Mouse (Mus musculus): Measurements from ENCODE around the gene Enah. TPM values are rescaled to one million over a fixed set of nuclear protein-coding genes. Genes with fewer than 3 reads are reported as not detected.

Gene Enah
- polyA plus RNA-seq, 1 experiment = 7.2 TPM

GRCm38 (mm10) chr1:182020831-182021460 lies 1.2 kb upstream of the Enah start:
- H3K36me3 ChIP-seq (ENCODE audit: control insufficient read depth, insufficient read depth, low read length) = no peaks in the 10 kb centered on the region
- TF ChIP-seq CTCF (IDR thresholded peaks at IDR 0.05; ENCODE audit: borderline replicate concordance, control insufficient read depth, extremely low read depth, insufficient read depth, low read length, poor library complexity) (no peak), POLR2A (IDR thresholded peaks at IDR 0.05; ENCODE audit: control insufficient read depth, extremely low read depth, insufficient read depth, low read length, poor library complexity) (no peak)
- WGBS = 39% methylated on average over 11 of the region's 11 CpGs
- H3K27me3 ChIP-seq (ENCODE audit: control insufficient read depth, insufficient read depth, low read length) = peaks cover 14% of the 10 kb centered on the region; the same call in 1 of the 2 replicates
- no peak for DNase-seq
- H3K4me3 ChIP-seq (ENCODE audit: control insufficient read depth, insufficient read depth, low read length) = no peak overlapping the region
- no peak overlapping the region for H3K27ac ChIP-seq (ENCODE audit: control insufficient read depth, insufficient read depth, low read length)
- peaks cover 9% of the 10 kb centered on the region for H3K4me1 ChIP-seq (replicated peaks; ENCODE audit: control insufficient read depth, insufficient read depth, low read length)

GRCm38 (mm10) chr1:182019266-182019925 lies 394 bp downstream of the Enah start:
- Histone ChIP-seq H3K27ac (ENCODE audit: control insufficient read depth, insufficient read depth, low read length) (no peak overlapping the region), H3K36me3 (ENCODE audit: control insufficient read depth, insufficient read depth, low read length) (no peaks in the 10 kb centered on the region), H3K4me3 (ENCODE audit: control insufficient read depth, insufficient read depth, low read length) (peak overlapping the region; percentile 40), H3K4me1 (replicated peaks; ENCODE audit: control insufficient read depth, insufficient read depth, low read length) (peaks cover 9% of the 10 kb centered on the region), H3K27me3 (ENCODE audit: control insufficient read depth, insufficient read depth, low read length) (peaks cover 14% of the 10 kb centered on the region; the same call in 1 of the 2 replicates)
- under 1% methylated on average over 82 of the region's 104 CpGs for WGBS
- DNase-seq = peak; percentile 23
- no peak for TF ChIP-seq CTCF (IDR thresholded peaks at IDR 0.05; ENCODE audit: borderline replicate concordance, control insufficient read depth, extremely low read depth, insufficient read depth, low read length, poor library complexity)
- no peak for TF ChIP-seq POLR2A (IDR thresholded peaks at IDR 0.05; ENCODE audit: control insufficient read depth, extremely low read depth, insufficient read depth, low read length, poor library complexity)

GRCm38 (mm10) chr1:182018397-182019265 lies 1.2 kb downstream of the Enah start:
- peak overlapping the region; percentile 40 for H3K4me3 ChIP-seq (ENCODE audit: control insufficient read depth, insufficient read depth, low read length)
- H3K27ac ChIP-seq (ENCODE audit: control insufficient read depth, insufficient read depth, low read length) = no peak overlapping the region
- H3K4me1 ChIP-seq (replicated peaks; ENCODE audit: control insufficient read depth, insufficient read depth, low read length) = peaks cover 9% of the 10 kb centered on the region
- no peaks in the 10 kb centered on the region for H3K36me3 ChIP-seq (ENCODE audit: control insufficient read depth, insufficient read depth, low read length)
- WGBS = 8% methylated on average over 29 of the region's 29 CpGs
- no peak for DNase-seq
- peaks cover 14% of the 10 kb centered on the region; the same call in 1 of the 2 replicates for H3K27me3 ChIP-seq (ENCODE audit: control insufficient read depth, insufficient read depth, low read length)
- no peak for TF ChIP-seq POLR2A (IDR thresholded peaks at IDR 0.05; ENCODE audit: control insufficient read depth, extremely low read depth, insufficient read depth, low read length, poor library complexity)
- no peak for TF ChIP-seq CTCF (IDR thresholded peaks at IDR 0.05; ENCODE audit: borderline replicate concordance, control insufficient read depth, extremely low read depth, insufficient read depth, low read length, poor library complexity)

- TF ChIP-seq CTCF (IDR thresholded peaks at IDR 0.05; ENCODE audit: borderline replicate concordance, control insufficient read depth, extremely low read depth, insufficient read depth, low read length, poor library complexity) = no peak
- TF ChIP-seq POLR2A (IDR thresholded peaks at IDR 0.05; ENCODE audit: control insufficient read depth, extremely low read depth, insufficient read depth, low read length, poor library complexity) = no peak
- Histone ChIP-seq H3K4me1 (replicated peaks; ENCODE audit: control insufficient read depth, insufficient read depth, low read length) (no peaks in the 10 kb centered on the region), H3K27me3 (ENCODE audit: control insufficient read depth, insufficient read depth, low read length) (no peaks in the 10 kb centered on the region), H3K4me3 (ENCODE audit: control insufficient read depth, insufficient read depth, low read length) (no peak overlapping the region), H3K36me3 (ENCODE audit: control insufficient read depth, insufficient read depth, low read length) (no peaks in the 10 kb centered on the region), H3K27ac (ENCODE audit: control insufficient read depth, insufficient read depth, low read length) (no peak overlapping the region)
- no peak for DNase-seq
- 3% methylated on average over 1 of the region's 1 CpGs for WGBS
Observed at GRCm38 (mm10) chr1:182005831-182006230, 14.0 kb downstream of the Enah start.

- H3K27ac ChIP-seq (ENCODE audit: control insufficient read depth, insufficient read depth, low read length) = no peak overlapping the region
- H3K27me3 ChIP-seq (ENCODE audit: control insufficient read depth, insufficient read depth, low read length) = no peaks in the 10 kb centered on the region
- no peaks in the 10 kb centered on the region for H3K36me3 ChIP-seq (ENCODE audit: control insufficient read depth, insufficient read depth, low read length)
- no peak overlapping the region for H3K4me3 ChIP-seq (ENCODE audit: control insufficient read depth, insufficient read depth, low read length)
- WGBS = 96% methylated on average over 4 of the region's 4 CpGs
- TF ChIP-seq POLR2A (IDR thresholded peaks at IDR 0.05; ENCODE audit: control insufficient read depth, extremely low read depth, insufficient read depth, low read length, poor library complexity) = no peak
- no peak for TF ChIP-seq CTCF (IDR thresholded peaks at IDR 0.05; ENCODE audit: borderline replicate concordance, control insufficient read depth, extremely low read depth, insufficient read depth, low read length, poor library complexity)
- no peaks in the 10 kb centered on the region for H3K4me1 ChIP-seq (replicated peaks; ENCODE audit: control insufficient read depth, insufficient read depth, low read length)
- DNase-seq = no peak
Observed at GRCm38 (mm10) chr1:181998673-181999072, 21.1 kb downstream of the Enah start.

GRCm38 (mm10) chr1:181997791-181998190 lies 22.0 kb downstream of the Enah start:
- Histone ChIP-seq H3K36me3 (ENCODE audit: control insufficient read depth, insufficient read depth, low read length) (no peaks in the 10 kb centered on the region), H3K4me1 (replicated peaks; ENCODE audit: control insufficient read depth, insufficient read depth, low read length) (no peaks in the 10 kb centered on the region)

More at GRCm38 (mm10) chr1:181997791-181998190, 22.0 kb downstream of the Enah start:
- WGBS = 86% methylated on average over 3 of the region's 3 CpGs
- H3K27ac ChIP-seq (ENCODE audit: control insufficient read depth, insufficient read depth, low read length) = no peak overlapping the region
- H3K27me3 ChIP-seq (ENCODE audit: control insufficient read depth, insufficient read depth, low read length) = no peaks in the 10 kb centered on the region
- TF ChIP-seq POLR2A (IDR thresholded peaks at IDR 0.05; ENCODE audit: control insufficient read depth, extremely low read depth, insufficient read depth, low read length, poor library complexity) (no peak), CTCF (IDR thresholded peaks at IDR 0.05; ENCODE audit: borderline replicate concordance, control insufficient read depth, extremely low read depth, insufficient read depth, low read length, poor library complexity) (no peak)
- no peak for DNase-seq
- no peak overlapping the region for H3K4me3 ChIP-seq (ENCODE audit: control insufficient read depth, insufficient read depth, low read length)

All from thymus, adult 2 months (tissue).